Mouse (Mus musculus) brain, adult 10 weeks (tissue): Measurements from ENCODE around the gene H2-DMb2. TPM values are rescaled to one million over a fixed set of nuclear protein-coding genes. Genes with fewer than 3 reads are reported as not detected.

ENCODE experiments used
- polyA plus RNA-seq: library from polyadenylated mRNA; stranded (reverse); fragments of 350-450 nt; fragmentation: Illumina TruSeq; extraction: RNeasy Lipid Tissue Mini Kit (QIAGEN cat#74804); gene quantifications from one replicate; pipeline ENCODE4 v1.2.3, GENCODE M21; 2015; ENCODE audit warnings: low read depth, low replicate concordance

The H2-DMb2 gene
- polyA plus RNA-seq, result 0.57 TPM

GRCm38 (mm10) chr17:34143033-34143432 lies at the start of gene H2-DMb2:
Gene H2-DMb2, plus strand, starts transcription at chr17:34143307.

DNA sequence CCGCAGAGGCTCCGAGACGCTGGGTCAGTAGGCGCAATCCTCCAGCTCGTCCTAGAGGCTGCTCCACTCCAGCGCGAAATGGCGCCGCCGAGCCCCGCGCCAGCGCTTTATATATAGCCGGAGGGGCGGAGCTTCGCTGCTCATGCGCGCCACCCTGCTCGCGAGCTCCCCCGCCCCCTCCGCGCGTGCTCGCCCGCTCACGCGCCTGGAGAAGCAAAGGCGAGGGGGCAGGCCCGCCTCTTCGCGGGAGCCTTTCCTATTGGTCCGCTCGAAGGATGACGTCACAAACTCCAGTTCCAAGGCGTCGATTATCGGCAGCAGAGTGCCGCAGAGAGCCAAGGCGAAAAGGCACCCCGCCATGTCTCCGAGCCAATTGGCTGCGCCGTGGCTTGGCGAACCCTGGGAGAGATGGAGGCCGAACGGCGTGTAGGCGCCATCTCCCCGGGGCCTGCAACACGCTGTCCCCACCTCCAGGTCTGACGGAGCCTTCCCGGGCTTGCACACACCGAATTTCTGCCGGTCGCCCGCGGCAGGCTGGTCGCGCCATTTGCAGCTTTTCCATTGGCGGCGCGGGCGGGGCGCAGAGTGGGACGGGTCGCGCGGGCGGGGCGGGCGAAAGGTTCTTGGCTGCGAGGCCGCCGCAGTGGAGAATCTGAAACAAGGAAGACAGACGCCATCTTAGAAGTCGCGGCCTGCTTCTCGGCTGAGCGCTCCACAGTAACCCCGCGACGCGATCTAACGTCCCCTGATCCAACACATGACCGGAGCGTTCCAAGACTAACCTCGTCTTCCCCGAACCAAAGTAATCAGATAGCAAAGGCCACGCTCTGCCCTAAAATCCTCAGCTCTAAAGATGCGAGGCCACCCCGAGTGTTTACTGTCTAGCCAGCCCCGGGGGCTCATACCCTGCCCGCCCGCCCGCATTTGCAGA lies 23.6 kb upstream of the H2-DMb2 start, which contains the start of gene H2-DMa:
H2-DMa (plus strand) TSS at position 293 of the 931 bp plus-strand sequence.

DNA sequence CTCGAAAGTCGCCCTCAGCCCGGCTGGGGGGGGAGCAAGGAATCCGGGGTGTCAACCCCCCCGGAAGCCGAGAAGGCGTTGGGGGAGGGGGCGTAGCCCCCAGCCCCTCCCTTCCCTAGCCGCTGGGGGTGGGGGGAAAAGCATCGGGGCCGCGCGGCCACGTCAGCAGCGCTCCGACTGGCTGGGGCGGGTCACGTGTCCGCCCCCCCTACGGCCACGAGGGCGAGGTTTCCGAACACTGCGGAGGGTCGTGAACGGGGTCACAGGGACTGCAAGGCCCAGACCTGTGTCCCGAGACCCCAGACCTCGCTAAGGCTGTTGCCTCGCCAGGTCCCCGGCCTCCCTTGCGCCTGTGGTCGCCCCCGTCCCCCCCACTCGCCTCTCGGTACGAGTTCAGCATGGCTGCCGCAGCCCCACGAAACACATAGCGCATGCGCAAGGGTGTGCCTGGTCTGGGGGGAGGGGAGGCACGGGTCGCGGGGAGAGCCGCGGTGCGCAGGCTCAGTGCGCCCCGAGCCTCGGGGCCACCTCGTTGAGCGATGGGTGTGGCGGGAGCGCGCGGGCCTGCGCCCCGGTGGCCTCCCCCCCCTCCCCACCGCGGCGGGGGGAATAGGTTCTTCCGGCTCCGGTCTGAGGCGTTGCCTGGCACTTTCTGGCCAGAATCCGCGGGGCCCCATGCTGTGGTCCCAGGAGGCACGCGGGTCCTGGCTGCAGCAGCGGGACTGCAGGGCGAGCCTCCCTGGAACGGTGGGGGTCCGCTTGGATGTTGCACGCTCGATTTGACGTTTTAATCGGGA lies 20.7 kb upstream of the H2-DMb2 start, which contains the start of gene Brd2:
Brd2 (minus strand) TSS at position 447 of the 797 bp plus-strand sequence.

DNA sequence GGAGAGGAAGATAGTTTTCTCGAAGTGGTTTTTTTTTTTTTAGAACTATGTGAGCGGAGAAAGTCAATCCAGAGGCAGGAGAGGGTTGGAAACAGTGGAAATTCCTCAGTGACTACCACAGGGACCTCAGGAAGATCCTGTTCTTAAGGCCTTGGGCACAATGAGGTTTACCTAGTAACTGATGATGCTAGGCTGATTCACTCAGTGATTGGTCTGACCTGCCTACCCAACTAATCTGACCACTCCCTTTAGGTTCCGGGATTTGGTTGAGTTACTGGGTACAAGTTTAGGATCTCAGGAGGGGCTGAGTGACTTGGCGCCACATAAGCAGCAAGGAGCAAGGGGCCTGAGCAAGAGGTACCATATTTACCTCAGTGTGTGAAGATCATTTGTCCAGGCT lies 9.8 kb downstream of the H2-DMb2 start, which contains the start of gene H2-DMb1:
H2-DMb1 (plus strand) TSS at position 150 of the 400 bp plus-strand sequence.

GRCm38 (mm10) chr17:34187261-34187916 lies 44.3 kb downstream of the H2-DMb2 start, which contains the start of the genes Tap1 and Psmb9:
Gene Tap1, plus strand, starts transcription at chr17:34187553.
Gene Psmb9, minus strand, starts transcription at chr17:34187764.

DNA sequence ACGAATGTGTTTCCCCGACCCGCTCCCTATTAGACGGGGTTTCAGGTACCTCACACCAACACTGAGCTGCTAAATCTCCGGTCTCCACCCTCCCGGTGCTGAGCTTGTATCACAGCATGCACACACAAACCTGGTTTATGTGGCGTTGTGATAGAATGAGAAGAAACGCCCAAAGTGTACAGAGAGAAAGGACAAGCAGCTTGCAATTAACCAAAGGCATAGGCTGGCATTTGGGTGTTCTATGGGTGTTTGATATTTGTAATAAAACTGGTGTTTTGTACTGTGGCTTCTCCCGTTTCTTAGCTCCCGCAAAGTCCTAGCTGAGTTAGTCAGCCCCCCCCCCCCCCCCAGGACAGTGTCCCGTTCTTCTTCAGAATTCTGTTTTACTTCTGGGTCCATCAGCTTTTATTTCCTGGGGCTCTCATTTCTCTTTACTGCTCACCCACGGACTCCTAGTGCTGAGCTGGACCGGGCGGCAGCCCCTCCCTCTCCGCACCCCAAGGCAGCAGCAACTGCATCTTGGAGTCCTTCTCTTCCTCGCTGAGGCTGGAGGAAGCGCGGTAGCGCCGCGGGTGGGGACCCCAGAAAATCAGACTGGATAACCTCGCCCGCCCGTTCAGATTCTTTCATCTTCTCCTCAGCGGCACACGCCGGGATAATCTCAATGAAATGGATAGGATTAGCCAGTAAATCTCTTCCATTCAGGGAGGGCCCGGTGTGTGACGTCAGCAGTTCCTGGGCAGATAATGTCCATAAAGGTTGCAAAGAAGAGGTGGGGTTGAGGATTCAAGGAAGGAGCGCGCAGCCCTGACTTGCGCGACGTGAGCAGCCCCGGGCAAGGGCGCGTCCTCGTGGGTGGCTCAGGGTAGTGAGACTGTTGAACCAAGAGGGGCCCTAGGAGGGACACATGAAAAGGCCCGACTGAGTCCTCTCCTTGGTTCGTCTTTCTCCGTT lies 54.1 kb downstream of the H2-DMb2 start, which contains the start of gene Psmb8:
Psmb8 (plus strand) TSS at position 781 of the 954 bp plus-strand sequence.

Other genes starting within 250 kb of the H2-DMb2 start
- 1.1 TPM for gene Platr17, start 238.2 kb upstream of the H2-DMb2 start, polyA plus RNA-seq
- 20.5 TPM for gene Daxx, start 233.9 kb upstream of the H2-DMb2 start, polyA plus RNA-seq
- gene Tapbp, start 227.4 kb upstream of the H2-DMb2 start, polyA plus RNA-seq, result 19.5 TPM
- 25.3 TPM for gene Zbtb22, start 227.4 kb upstream of the H2-DMb2 start, polyA plus RNA-seq
- gene Rgl2, start 213.8 kb upstream of the H2-DMb2 start, polyA plus RNA-seq, result 73.9 TPM
- gene Pfdn6, start 203.0 kb upstream of the H2-DMb2 start, polyA plus RNA-seq, result 145 TPM
- gene Wdr46, start 202.6 kb upstream of the H2-DMb2 start, polyA plus RNA-seq, result 10.6 TPM
- 6.7 TPM for gene B3galt4, start 191.8 kb upstream of the H2-DMb2 start, polyA plus RNA-seq
- gene Vps52, start 187.5 kb upstream of the H2-DMb2 start, polyA plus RNA-seq, result 65.0 TPM
- 1,085 TPM for gene Rps18, start 187.3 kb upstream of the H2-DMb2 start, polyA plus RNA-seq
- gene H2-K1, start 143.0 kb upstream of the H2-DMb2 start, polyA plus RNA-seq, result 54.0 TPM
- 43.2 TPM for gene Ring1, start 118.6 kb upstream of the H2-DMb2 start, polyA plus RNA-seq
- 71.2 TPM for gene H2-Ke6, start 115.2 kb upstream of the H2-DMb2 start, polyA plus RNA-seq
- 90.9 TPM for gene Slc39a7, start 111.6 kb upstream of the H2-DMb2 start, polyA plus RNA-seq
- gene Rxrb, start 111.5 kb upstream of the H2-DMb2 start, polyA plus RNA-seq, result 71.9 TPM
- 8.4 TPM for gene Col11a2, start 103.9 kb upstream of the H2-DMb2 start, polyA plus RNA-seq
- 1.2 TPM for gene H2-Oa, start 51.0 kb upstream of the H2-DMb2 start, polyA plus RNA-seq
- gene H2-DMa, start 23.8 kb upstream of the H2-DMb2 start, polyA plus RNA-seq, result 15.6 TPM
- 127 TPM for gene Brd2, start 20.7 kb upstream of the H2-DMb2 start, polyA plus RNA-seq
- 2.6 TPM for gene H2-DMb1, start 9.8 kb downstream of the H2-DMb2 start, polyA plus RNA-seq
- 2.1 TPM for gene Tap1, start 44.2 kb downstream of the H2-DMb2 start, polyA plus RNA-seq
- 3.4 TPM for gene Psmb9, start 44.5 kb downstream of the H2-DMb2 start, polyA plus RNA-seq
- 7.5 TPM for gene Psmb8, start 54.4 kb downstream of the H2-DMb2 start, polyA plus RNA-seq
- 5.0 TPM for gene Tap2, start 60.2 kb downstream of the H2-DMb2 start, polyA plus RNA-seq
- gene H2-Ob, start 95.6 kb downstream of the H2-DMb2 start, polyA plus RNA-seq, result 1.2 TPM
- 3.8 TPM for gene H2-Ab1, start 114.4 kb downstream of the H2-DMb2 start, polyA plus RNA-seq
- 4.1 TPM for gene H2-Aa, start 144.5 kb downstream of the H2-DMb2 start, polyA plus RNA-seq
- 4.5 TPM for gene H2-Eb1, start 162.6 kb downstream of the H2-DMb2 start, polyA plus RNA-seq
- 0.12 TPM for gene H2-Eb2, start 182.4 kb downstream of the H2-DMb2 start, polyA plus RNA-seq
- not detected for gene Btnl2, start 211.5 kb downstream of the H2-DMb2 start, polyA plus RNA-seq
- gene Btnl1, start 233.8 kb downstream of the H2-DMb2 start, polyA plus RNA-seq, result not detected